Mouse (Mus musculus) cerebellum, adult 2 months (tissue): ENCODE results near the gene Fbxl12. TPM values are rescaled to one million over a fixed set of nuclear protein-coding genes. Genes with fewer than 3 reads are reported as not detected.

ENCODE experiments used
- DNase-seq, 2 experiments: peaks; one replicate each; pipeline ENCODE4 v3.0.0; 2021
- H3K27ac ChIP-seq: fragments of 200-500 bp; 2 replicates; pipeline ENCODE4 v1.5.1; 2012; ENCODE audit warnings: low read length, control low read depth, inconsistent platforms; ENCODE audit not compliant: insufficient read depth
- H3K27me3 ChIP-seq: fragments of 200-500 bp; 2 replicates; pipeline ENCODE4 v1.6.1; 2012; ENCODE audit warnings: inconsistent platforms, mild to moderate bottlenecking, low read length, moderate library complexity; ENCODE audit not compliant: control insufficient read depth, insufficient read depth
- H3K4me1 ChIP-seq: fragments of 200-500 bp; 2 replicates; pipeline ENCODE4 v1.6.1; 2011; ENCODE audit warnings: low read length; ENCODE audit not compliant: control insufficient read depth, insufficient read depth
- H3K4me3 ChIP-seq: fragments of 200-500 bp; replicated peaks from 2 replicates; pipeline ENCODE3; 2011; ENCODE audit warnings: mild to moderate bottlenecking, low read depth, low read length, control low read depth; ENCODE audit not compliant: insufficient read depth
- CTCF ChIP-seq: fragments of 200-500 bp; IDR thresholded peaks from 2 replicates; pipeline ENCODE4 v1.5.1; 2011; ENCODE audit warnings: low read depth, mild to moderate bottlenecking, control low read depth, low read length, moderate library complexity, borderline replicate concordance; ENCODE audit not compliant: insufficient read depth
- POLR2A ChIP-seq: fragments of 200-500 bp; IDR thresholded peaks from 2 replicates; pipeline ENCODE4 v1.6.1; 2011; ENCODE audit warnings: low read length, control low read depth, borderline replicate concordance; ENCODE audit not compliant: insufficient read depth
- WGBS: fragments of 180-500 bp; shearing (Covaris S2); methylation state at CpG from one replicate; pipeline ENCODE4 v1.1.7; 2018; 5-methylcytosine and 5-hydroxymethylcytosine counted together
- polyA plus RNA-seq: library from polyadenylated mRNA; depleted of rRNA; stranded (reverse); fragments of >200 nt; gene quantifications from 2 replicates; pipeline ENCODE4 v1.2.3, GENCODE M21; 2012

The Fbxl12 gene
- polyA plus RNA-seq, 1 experiment, result 38.2 TPM

DNA sequence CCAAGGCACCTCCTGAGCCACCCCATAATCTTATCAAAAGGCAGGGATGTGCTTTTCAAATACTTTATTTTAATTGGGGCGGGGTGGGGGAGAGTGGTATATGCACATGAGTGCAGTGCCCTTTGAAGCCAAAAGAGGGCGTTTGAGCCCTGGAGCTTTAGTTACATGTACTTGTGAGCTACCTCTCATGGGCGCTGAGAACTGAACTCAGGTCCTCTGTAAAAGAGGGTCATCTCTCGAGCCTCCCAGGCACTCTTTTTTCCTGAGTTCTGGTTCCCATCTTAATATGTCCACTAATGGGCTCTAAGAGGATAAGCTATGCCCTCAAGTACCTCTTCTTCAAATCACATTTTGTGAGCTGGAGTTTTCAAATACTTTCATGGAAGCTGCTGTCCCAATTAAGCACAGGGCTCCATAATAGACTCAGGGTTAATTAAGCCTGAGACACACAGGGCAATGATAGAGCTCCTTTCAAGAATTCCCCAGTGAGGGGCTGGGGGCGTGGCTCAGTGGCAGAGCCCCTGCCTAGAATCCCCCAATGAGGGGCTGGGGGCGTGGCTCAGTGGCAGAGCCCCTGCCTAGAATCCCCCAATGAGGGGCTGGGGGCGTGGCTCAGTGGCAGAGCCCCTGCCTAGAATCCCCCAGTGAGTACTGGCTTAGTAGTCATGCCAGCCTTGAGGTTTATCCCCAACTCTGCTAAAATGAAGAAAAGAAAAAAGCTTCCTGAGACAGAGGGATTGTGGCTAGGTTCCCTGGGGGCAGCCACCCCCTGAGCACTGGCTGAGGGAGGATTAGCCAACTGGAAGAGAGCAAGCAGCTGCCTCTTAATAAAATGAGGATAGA is 37.2 kb upstream of the Fbxl12 start:
- Histone ChIP-seq H3K4me3 (no peak overlapping the region), H3K27me3 (no peaks in the 10 kb centered on the region; the same call in 1 of the 2 replicates), H3K4me1 (no peaks in the 10 kb centered on the region), H3K27ac (no peak overlapping the region)
- DNase-seq, result no peak
- 48% methylated on average over 7 of the region's 7 CpGs for WGBS
- TF ChIP-seq CTCF (no peak), POLR2A (no peak)

DNA sequence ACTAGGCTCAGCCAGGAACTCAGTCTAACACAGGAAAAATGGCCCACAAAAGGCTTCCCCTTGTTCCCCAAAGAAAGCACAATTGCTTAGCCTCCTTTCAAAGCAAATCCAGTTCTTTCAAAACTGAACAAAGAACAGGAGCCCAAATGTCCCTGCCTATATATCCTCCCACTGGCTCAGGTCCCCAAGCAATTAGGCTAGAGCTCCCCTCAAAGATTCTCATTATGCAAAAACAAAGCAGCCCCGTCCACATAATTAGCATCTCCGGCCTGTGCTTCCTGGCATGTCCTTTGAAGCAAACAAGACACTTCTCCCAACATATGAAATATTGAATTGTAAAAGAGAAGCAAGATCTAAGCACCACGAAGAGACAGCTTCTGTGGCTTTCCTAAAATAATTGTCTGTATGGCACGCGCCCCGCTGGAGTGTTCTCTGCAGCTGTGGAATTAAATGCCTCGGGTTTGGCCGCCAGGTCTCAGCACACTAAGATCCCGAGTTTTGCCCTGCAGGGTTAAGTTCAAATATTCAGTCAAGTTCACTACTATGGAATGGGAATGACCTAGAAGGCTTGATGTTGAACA is 35.9 kb upstream of the Fbxl12 start:
- H3K4me3 ChIP-seq, result no peak overlapping the region
- WGBS, result 55% methylated on average over 9 of the region's 9 CpGs
- H3K27ac ChIP-seq, result no peak overlapping the region
- no peak for DNase-seq
- no peak for TF ChIP-seq CTCF
- TF ChIP-seq POLR2A, result no peak
- H3K4me1 ChIP-seq, result no peaks in the 10 kb centered on the region
- H3K27me3 ChIP-seq, result no peaks in the 10 kb centered on the region; the same call in 1 of the 2 replicates

DNA sequence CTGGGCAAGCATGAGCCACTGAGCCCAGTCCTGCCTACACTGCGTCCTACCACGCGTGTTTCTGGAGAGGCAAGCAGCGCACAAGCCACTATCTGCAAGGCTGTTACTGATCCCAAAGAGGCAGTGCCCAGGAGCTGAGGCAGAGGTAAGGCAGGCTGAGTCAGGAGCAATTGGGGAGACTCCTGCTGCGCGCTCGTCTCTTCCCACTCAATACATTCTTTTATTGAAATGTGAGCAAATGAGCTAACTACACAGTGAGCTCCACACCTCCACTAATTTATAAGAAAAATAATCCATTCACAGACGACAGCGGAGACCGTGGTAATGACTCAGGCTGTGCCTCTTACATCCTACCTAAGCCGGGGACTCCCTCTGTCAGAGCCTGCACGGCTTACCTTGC is 33.3 kb upstream of the Fbxl12 start:
- Histone ChIP-seq H3K4me3 (no peak overlapping the region), H3K4me1 (no peaks in the 10 kb centered on the region), H3K27ac (no peak overlapping the region), H3K27me3 (no peaks in the 10 kb centered on the region; the same call in 1 of the 2 replicates)
- no peak for TF ChIP-seq CTCF
- 88% methylated on average over 12 of the region's 12 CpGs for WGBS
- no peak for DNase-seq

DNA sequence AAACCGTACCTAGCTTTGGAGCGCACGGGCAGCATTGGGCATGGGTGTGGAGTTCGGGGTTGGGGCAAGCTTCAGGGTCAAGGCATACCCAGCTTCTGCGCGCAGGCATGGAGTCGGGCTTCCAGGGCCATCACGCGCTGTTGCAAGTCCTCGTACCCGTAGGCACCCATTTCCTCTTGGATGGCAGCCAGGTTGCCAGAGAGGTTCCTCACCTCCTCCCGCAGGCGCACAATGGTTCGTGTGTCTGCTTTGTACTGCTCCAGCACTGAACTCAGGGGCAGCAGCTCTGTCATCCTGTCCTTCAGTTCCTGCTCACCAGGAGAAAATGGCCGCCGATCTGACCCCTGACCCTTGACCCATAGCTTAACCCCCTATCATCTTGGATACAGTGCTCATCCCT is 27.5 kb upstream of the Fbxl12 start:
- Histone ChIP-seq H3K27ac (no peak overlapping the region), H3K27me3 (no peaks in the 10 kb centered on the region), H3K4me1 (no peaks in the 10 kb centered on the region), H3K4me3 (no peak overlapping the region)
- TF ChIP-seq CTCF (no peak), POLR2A (no peak)
- 79% methylated on average over 16 of the region's 16 CpGs for WGBS
- DNase-seq, result no peak

GRCm38 (mm10) chr9:20668065-20668464 is 23.5 kb upstream of the Fbxl12 start:
- Histone ChIP-seq H3K4me3 (no peak overlapping the region), H3K27me3 (no peaks in the 10 kb centered on the region), H3K4me1 (no peaks in the 10 kb centered on the region), H3K27ac (no peak overlapping the region)
- 92% methylated on average over 22 of the region's 22 CpGs for WGBS
- DNase-seq, result no peak
- TF ChIP-seq POLR2A, result no peak; the same call in 1 of the 2 replicates
- TF ChIP-seq CTCF, result no peak

GRCm38 (mm10) chr9:20666510-20667034 is 22.0 kb upstream of the Fbxl12 start:
- Histone ChIP-seq H3K27me3 (no peaks in the 10 kb centered on the region), H3K4me3 (no peak overlapping the region), H3K4me1 (no peaks in the 10 kb centered on the region), H3K27ac (no peak overlapping the region)
- WGBS, result 17% methylated on average over 7 of the region's 7 CpGs
- TF ChIP-seq CTCF (no peak), POLR2A (no peak)
- DNase-seq, result no peak

DNA sequence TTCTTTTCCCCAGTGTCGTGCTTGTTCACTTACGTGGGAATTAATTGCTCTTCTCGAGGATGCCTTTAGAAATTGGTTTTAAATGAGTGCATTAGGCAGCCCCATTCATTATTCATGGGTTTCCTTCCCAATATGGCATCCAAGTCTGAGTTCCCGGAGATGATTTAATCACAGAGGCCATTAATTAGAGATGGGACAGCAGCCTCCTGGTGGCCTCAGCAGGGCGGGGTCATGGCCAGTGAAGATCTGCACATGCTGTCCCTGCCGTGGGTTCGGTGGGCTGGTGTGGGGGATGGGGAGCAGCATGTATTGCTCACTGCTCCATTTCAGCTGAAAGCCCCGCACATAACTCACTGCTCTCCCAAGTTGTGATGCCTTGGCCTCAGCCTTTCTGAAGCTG is 21.4 kb upstream of the Fbxl12 start:
- no peak for DNase-seq
- H3K27ac ChIP-seq, result no peak overlapping the region

More for the DNA sequence above, 21.4 kb upstream of the Fbxl12 start:
- WGBS, result 33% methylated on average over 8 of the region's 8 CpGs
- no peak for TF ChIP-seq POLR2A
- no peak for TF ChIP-seq CTCF
- Histone ChIP-seq H3K4me3 (no peak overlapping the region), H3K4me1 (no peaks in the 10 kb centered on the region), H3K27me3 (no peaks in the 10 kb centered on the region)
